Mouse (Mus musculus) limb, embryonic 10.5 days (tissue): ENCODE measurements around the gene Sema3a. TPM values are rescaled to one million over a fixed set of nuclear protein-coding genes. Genes with fewer than 3 reads are reported as not detected.
A peak's percentile ranks its signal among the peaks of the same experiment; 100 is the strongest.

Source experiments
- DNase-seq: peaks from one replicate; pipeline ENCODE4 v3.0.0-alpha.2; 2017; ENCODE audit warnings: low spot score
- H3K27ac ChIP-seq: fragments of 300-500 bp; sonication (generic); 2 replicates; pipeline ENCODE4 v1.5.1; 2016; ENCODE audit warnings: mild to moderate bottlenecking
- H3K27me3 ChIP-seq: fragments of 300-500 bp; sonication (generic); 2 replicates; pipeline ENCODE4 v1.6.1; 2016; ENCODE audit warnings: low read depth, mild to moderate bottlenecking; ENCODE audit not compliant: poor library complexity, severe bottlenecking
- H3K36me3 ChIP-seq: fragments of 300-500 bp; sonication (generic); 2 replicates; pipeline ENCODE4 v1.6.1; 2016; ENCODE audit warnings: mild to moderate bottlenecking, moderate library complexity
- H3K4me1 ChIP-seq: fragments of 300-500 bp; sonication (generic); 2 replicates; pipeline ENCODE4 v1.6.1; 2016
- H3K4me3 ChIP-seq: fragments of 300-500 bp; sonication (generic); 2 replicates; pipeline ENCODE4 v1.5.1; 2016; ENCODE audit warnings: mild to moderate bottlenecking, moderate library complexity
- H3K9me3 ChIP-seq: fragments of 300-500 bp; sonication (generic); replicated peaks from 2 replicates; pipeline ENCODE4 v1.6.1; 2016; ENCODE audit warnings: mild to moderate bottlenecking
- WGBS: fragments of 180-500 bp; shearing (Covaris S2); methylation state at CpG from one replicate; pipeline ENCODE4 v1.1.7; 2016; 5-methylcytosine and 5-hydroxymethylcytosine counted together
- polyA plus RNA-seq: library from polyadenylated mRNA; unstranded; fragments of >200 nt; fragmentation: Nextera tagmentation; extraction: Ambion mirVana; gene quantifications from 2 replicates; pipeline ENCODE4 v1.2.1, GENCODE M21; 2016

Gene Sema3a
- polyA plus RNA-seq, 1 experiment from 2014 or later: 52.1 TPM

DNA sequence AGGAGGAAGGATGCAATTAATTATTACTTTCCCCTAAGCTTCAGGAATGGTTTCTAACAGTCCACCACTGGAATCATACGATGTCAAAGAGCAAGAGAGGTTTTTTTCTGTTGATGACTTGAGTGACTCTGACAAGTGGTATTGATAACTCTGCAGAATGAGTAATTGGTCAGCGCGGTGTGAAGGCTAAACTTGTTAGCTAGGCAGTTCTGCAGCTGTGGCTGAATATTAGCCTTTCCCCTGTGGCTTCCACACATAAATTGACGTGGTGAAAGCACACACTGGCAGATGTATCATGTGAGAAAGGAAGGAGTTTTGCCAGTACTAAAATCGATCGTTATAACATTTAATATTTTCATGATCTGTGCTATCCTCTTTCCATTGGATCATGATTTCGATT, 497.4 kb downstream of the Sema3a start:
- Histone ChIP-seq H3K4me3 (no peak overlapping the region), H3K36me3 (no peaks in the 10 kb centered on the region), H3K27me3 (no peaks in the 10 kb centered on the region), H3K9me3 (no peaks in the 10 kb centered on the region), H3K4me1 (peaks cover 4% of the 10 kb centered on the region), H3K27ac (no peak overlapping the region)
- 70% methylated on average over 7 of the region's 7 CpGs for WGBS
- no peak for DNase-seq

DNA sequence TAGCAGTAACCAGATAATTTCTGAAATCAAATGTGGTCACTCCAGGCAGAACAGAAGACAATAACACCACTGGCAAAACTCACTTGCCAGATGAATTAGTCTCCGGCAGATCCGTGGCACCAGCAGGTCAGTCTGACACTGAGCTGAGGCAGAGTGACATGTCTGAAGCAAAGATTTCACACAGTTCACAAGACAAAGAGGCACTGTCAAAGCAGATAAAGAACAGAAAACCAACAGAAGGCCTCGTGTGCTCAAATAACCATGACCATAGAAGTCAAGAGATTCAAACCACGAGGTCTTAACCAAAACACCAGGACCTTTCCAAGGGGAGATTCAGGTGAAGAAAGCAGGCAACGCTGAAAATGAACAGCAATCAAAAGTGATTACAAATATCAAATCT, 499.5 kb downstream of the Sema3a start:
- no peaks in the 10 kb centered on the region for H3K36me3 ChIP-seq
- H3K9me3 ChIP-seq: no peaks in the 10 kb centered on the region
- H3K27me3 ChIP-seq: no peaks in the 10 kb centered on the region
- H3K4me1 ChIP-seq: peaks cover 14% of the 10 kb centered on the region
- no peak for DNase-seq
- H3K27ac ChIP-seq: no peak overlapping the region
- 60% methylated on average over 5 of the region's 5 CpGs for WGBS
- no peak overlapping the region for H3K4me3 ChIP-seq

- Histone ChIP-seq H3K4me3 (no peak overlapping the region), H3K36me3 (no peaks in the 10 kb centered on the region), H3K27ac (no peak overlapping the region), H3K9me3 (no peaks in the 10 kb centered on the region), H3K27me3 (no peaks in the 10 kb centered on the region), H3K4me1 (peaks cover 14% of the 10 kb centered on the region)
- DNase-seq: no peak
- WGBS: 83% methylated on average over 5 of the region's 5 CpGs
Observed at GRCm38 (mm10) chr5:13626093-13626492, 500.9 kb downstream of the Sema3a start.

- Histone ChIP-seq H3K4me1 (peaks cover 10% of the 10 kb centered on the region), H3K27me3 (no peaks in the 10 kb centered on the region), H3K27ac (peak overlapping the region; percentile 74)
Observed at GRCm38 (mm10) chr5:13628606-13629311, 503.5 kb downstream of the Sema3a start.

GRCm38 (mm10) chr5:13629916-13630315, 504.7 kb downstream of the Sema3a start:
- Histone ChIP-seq H3K27ac (no peak overlapping the region), H3K27me3 (no peaks in the 10 kb centered on the region), H3K4me3 (no peak overlapping the region), H3K4me1 (peaks cover 10% of the 10 kb centered on the region), H3K36me3 (no peaks in the 10 kb centered on the region), H3K9me3 (no peaks in the 10 kb centered on the region)
- DNase-seq: no peak
- 30% methylated on average over 5 of the region's 5 CpGs for WGBS

More at GRCm38 (mm10) chr5:13628606-13629311, 503.5 kb downstream of the Sema3a start:
- Histone ChIP-seq H3K4me3 (peak overlapping the region; percentile 48), H3K9me3 (no peaks in the 10 kb centered on the region), H3K36me3 (no peaks in the 10 kb centered on the region)
- 14% methylated on average over 24 of the region's 24 CpGs for WGBS
- peak; percentile 93 for DNase-seq

DNA sequence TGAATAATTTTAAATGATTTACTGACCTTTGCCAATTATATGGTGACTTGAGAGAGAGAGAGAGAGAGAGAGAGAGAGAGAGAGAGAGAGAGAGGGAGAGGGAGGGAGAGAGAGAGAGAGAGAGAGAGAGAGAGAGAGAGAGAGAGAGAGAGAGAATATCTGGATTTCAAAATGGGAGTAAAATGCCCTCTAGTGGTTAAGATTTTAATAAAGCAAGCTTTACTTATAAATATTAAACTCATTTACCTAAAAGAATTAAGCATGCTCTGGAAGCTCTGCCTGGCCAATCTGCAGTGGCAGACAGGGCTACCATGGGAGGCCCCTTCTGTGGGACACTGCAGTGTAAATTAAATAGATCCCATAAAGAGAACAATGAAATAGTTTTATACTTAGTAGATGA, 505.5 kb downstream of the Sema3a start:
- no peaks in the 10 kb centered on the region for H3K27me3 ChIP-seq
- no peaks in the 10 kb centered on the region for H3K36me3 ChIP-seq
- H3K27ac ChIP-seq: no peak overlapping the region
- H3K4me1 ChIP-seq: peaks cover 10% of the 10 kb centered on the region
- no peak for DNase-seq
- no peak overlapping the region for H3K4me3 ChIP-seq
- no peaks in the 10 kb centered on the region for H3K9me3 ChIP-seq

DNA sequence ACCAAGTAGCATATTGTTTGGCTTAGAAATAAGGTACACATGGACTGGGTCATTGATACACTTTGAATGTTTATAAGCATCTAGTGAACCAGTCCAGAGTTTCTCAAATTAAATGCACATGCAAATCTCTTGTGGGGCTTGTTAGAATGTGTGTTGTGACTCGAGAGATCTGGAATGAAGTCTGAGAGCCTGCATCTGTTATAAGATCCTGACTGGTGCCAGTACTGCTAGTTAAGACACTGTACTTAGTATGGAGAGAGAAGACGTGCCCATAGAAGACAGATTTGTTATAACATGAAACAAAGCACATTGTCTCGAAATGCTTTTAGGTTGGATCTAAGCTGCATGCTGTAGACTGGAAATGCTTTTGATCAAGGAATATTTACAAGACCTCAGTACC, 511.0 kb downstream of the Sema3a start:
- Histone ChIP-seq H3K27me3 (no peaks in the 10 kb centered on the region), H3K9me3 (no peaks in the 10 kb centered on the region), H3K4me1 (no peaks in the 10 kb centered on the region), H3K36me3 (no peaks in the 10 kb centered on the region), H3K4me3 (no peak overlapping the region), H3K27ac (no peak overlapping the region)
- no peak for DNase-seq
- 81% methylated on average over 3 of the region's 3 CpGs for WGBS
